10 mouse cellular contexts compared by ENCODE assay signal in genomic region chr11:108447148-108447547, GRCm38 (mm10). TPM values are rescaled to one million over a fixed set of nuclear protein-coding genes. Genes with fewer than 3 reads are reported as not detected.
DNase-seq lines count a peak whose midpoint lies in the region; ATAC-seq and TF ChIP-seq lines count a peak whose summit lies in the region.
"Had no signal": no experiment of that assay in that cellular context is flagged by ENCODE, and none has a peak within 500 bp of the region (broad histone marks: within the 10 kb centered on the region; RNA-seq: fewer than 3 reads in every experiment).

No protein-coding gene starts in this region.

- no peaks in the 10 kb centered on the region for H3K27me3 ChIP-seq in forebrain, embryonic 11.5 days (ENCODE audit: control insufficient read depth, insufficient read depth, low read length)
- H3K27me3 ChIP-seq in forebrain, embryonic 16.5 days (replicated peaks; ENCODE audit: control insufficient read depth, insufficient read depth, low read length): no peaks in the 10 kb centered on the region
- H3K27me3 ChIP-seq in liver, postnatal 0 days (ENCODE audit: insufficient read depth, low read length): no peaks in the 10 kb centered on the region
- no peaks in the 10 kb centered on the region for H3K27me3 ChIP-seq in liver, embryonic 11.5 days (replicated peaks; ENCODE audit: control insufficient read depth, insufficient read depth, low read length)
- H3K27me3 ChIP-seq in MEL (ENCODE audit: control insufficient read depth in 1 of 2, insufficient read depth in 2 of 2, low read length in 2 of 2): no peaks in the 10 kb centered on the region
- H3K27me3 ChIP-seq: embryonic facial prominence, embryonic 12.5 days had no signal

- H3K27ac ChIP-seq in forebrain, embryonic 11.5 days (ENCODE audit: low read depth, low read length): no peak overlapping the region
- H3K27ac ChIP-seq in forebrain, embryonic 16.5 days (ENCODE audit: low read length): no peak overlapping the region
- H3K27ac ChIP-seq in liver, postnatal 0 days (ENCODE audit: low read depth): no peak overlapping the region
- no peak overlapping the region for H3K27ac ChIP-seq in liver, embryonic 11.5 days (ENCODE audit: low read depth, low read length)
- no peak overlapping the region for H3K27ac ChIP-seq in MEL (ENCODE audit: control insufficient read depth, low read depth, low read length)
- H3K27ac ChIP-seq: embryonic facial prominence, embryonic 12.5 days had no signal

- TF ChIP-seq POLR2A in MEL (IDR thresholded peaks at IDR 0.05; ENCODE audit: control insufficient read depth in 1 of 2, insufficient read depth in 1 of 2, low read depth in 1 of 2, low read length in 2 of 2, poor library complexity in 1 of 2): no peak

- peak; percentile 56 for TF ChIP-seq RAD21 in MEL (IDR thresholded peaks at IDR 0.05; ENCODE audit: low read depth, low read length)

- 0 out of 2 replicates have a peak, but pooled peaks cover 2% of the 10 kb centered on the region for H3K4me1 ChIP-seq in forebrain, embryonic 11.5 days (replicated peaks; ENCODE audit: control insufficient read depth, insufficient read depth, low read length)
- no peaks in the 10 kb centered on the region for H3K4me1 ChIP-seq in forebrain, embryonic 16.5 days (replicated peaks; ENCODE audit: control insufficient read depth, insufficient read depth, low read length)
- no peaks in the 10 kb centered on the region for H3K4me1 ChIP-seq in liver, postnatal 0 days (ENCODE audit: insufficient read depth)
- H3K4me1 ChIP-seq in liver, embryonic 11.5 days (replicated peaks; ENCODE audit: control insufficient read depth, insufficient read depth, low read length): no peaks in the 10 kb centered on the region
- no peaks in the 10 kb centered on the region for H3K4me1 ChIP-seq in MEL (ENCODE audit: control insufficient read depth in 1 of 2, insufficient read depth in 2 of 2, low read length in 2 of 2)
- H3K4me1 ChIP-seq: embryonic facial prominence, embryonic 12.5 days had no signal

- H3K4me3 ChIP-seq in forebrain, embryonic 11.5 days (ENCODE audit: low read depth, low read length): no peak overlapping the region
- no peak overlapping the region for H3K4me3 ChIP-seq in forebrain, embryonic 16.5 days (replicated peaks; ENCODE audit: low read length)
- no peak overlapping the region for H3K4me3 ChIP-seq in liver, postnatal 0 days (ENCODE audit: low read depth, low read length)
- no peak overlapping the region for H3K4me3 ChIP-seq in liver, embryonic 11.5 days (ENCODE audit: low read depth, low read length)
- H3K4me3 ChIP-seq in MEL (ENCODE audit: control insufficient read depth in 1 of 2, insufficient read depth in 1 of 2, low read depth in 2 of 2, low read length in 2 of 2): no peak overlapping the region
- H3K4me3 ChIP-seq: embryonic facial prominence, embryonic 12.5 days had no signal

- H3K9me3 ChIP-seq in forebrain, embryonic 11.5 days (ENCODE audit: control insufficient read depth, low read length): no peaks in the 10 kb centered on the region; the same call in 1 of the 2 replicates
- no peaks in the 10 kb centered on the region for H3K9me3 ChIP-seq in forebrain, embryonic 16.5 days (ENCODE audit: control insufficient read depth, low read length)
- H3K9me3 ChIP-seq in liver, postnatal 0 days (ENCODE audit: low read length): peaks cover 4% of the 10 kb centered on the region; the same call in 1 of the 2 replicates
- no peaks in the 10 kb centered on the region for H3K9me3 ChIP-seq in liver, embryonic 11.5 days (ENCODE audit: control insufficient read depth, low read length)
- H3K9me3 ChIP-seq in MEL (replicated peaks; ENCODE audit: insufficient read depth, low read length): no peaks in the 10 kb centered on the region

- no peak overlapping the region for H3K4me2 ChIP-seq in forebrain, embryonic 11.5 days (ENCODE audit: low read depth, low read length, severe bottlenecking)
- H3K4me2 ChIP-seq in forebrain, embryonic 16.5 days (ENCODE audit: low read length): no peak overlapping the region
- H3K4me2 ChIP-seq in liver, postnatal 0 days (ENCODE audit: low read depth, low read length): no peak overlapping the region
- no peak overlapping the region for H3K4me2 ChIP-seq in liver, embryonic 11.5 days
- H3K4me2 ChIP-seq: embryonic facial prominence, embryonic 12.5 days had no signal

- peak; percentile 60 for DNase-seq in forebrain, embryonic 11.5 days (ENCODE audit: low spot score)
- DNase-seq in liver, postnatal 0 days: peak; percentile 18
- DNase-seq in liver, embryonic 11.5 days (ENCODE audit: low spot score): no peak
- DNase-seq in MEL (ENCODE audit: low read depth, low spot score): peak; percentile 64
- no peak for DNase-seq in yolk sac, embryonic 10.5 days (ENCODE audit: low spot score)
- DNase-seq in left cerebral cortex, adult 9 months (ENCODE audit: low spot score in 2 of 2): no peak
- DNase-seq: heart, postnatal 36 days had no signal

- no peaks in the 10 kb centered on the region; the same call in 1 of the 2 replicates for H3K36me3 ChIP-seq in forebrain, embryonic 11.5 days (ENCODE audit: control insufficient read depth, insufficient read depth, low read length)
- no peaks in the 10 kb centered on the region for H3K36me3 ChIP-seq in forebrain, embryonic 16.5 days (ENCODE audit: control insufficient read depth, insufficient read depth)
- H3K36me3 ChIP-seq in liver, postnatal 0 days (replicated peaks; ENCODE audit: insufficient read depth, low read length): no peaks in the 10 kb centered on the region
- H3K36me3 ChIP-seq in liver, embryonic 11.5 days (ENCODE audit: control insufficient read depth, insufficient read depth, low read length): no peaks in the 10 kb centered on the region
- no peaks in the 10 kb centered on the region for H3K36me3 ChIP-seq in MEL (ENCODE audit: control insufficient read depth in 1 of 2, insufficient read depth in 2 of 2, low read length in 2 of 2)

- peak; percentile 53 for TF ChIP-seq CTCF in liver, postnatal 0 days (IDR thresholded peaks at IDR 0.05; ENCODE audit: low read depth)
- TF ChIP-seq CTCF in MEL (IDR thresholded peaks at IDR 0.05 in 2 of 3, conservative IDR thresholded peaks at IDR 0.05 in 1 of 3; ENCODE audit: control insufficient read depth in 1 of 3, insufficient read depth in 1 of 3, low read depth in 2 of 3, low read length in 3 of 3, poor library complexity in 1 of 3, severe bottlenecking in 1 of 3): peak; percentile 51 to 87 (median 75)

- ATAC-seq in forebrain, embryonic 11.5 days (replicated peaks; ENCODE audit: low FRiP score): no peak
- ATAC-seq in forebrain, embryonic 16.5 days: no peak
- no peak for ATAC-seq in liver, postnatal 0 days
- ATAC-seq in liver, embryonic 11.5 days (replicated peaks; ENCODE audit: low FRiP score): no peak
- ATAC-seq in megakaryocyte, adult 5-6 weeks (ENCODE audit: poor library complexity, severe bottlenecking): peak; percentile 53

- no peak for TF ChIP-seq EP300 in liver, postnatal 0 days (IDR thresholded peaks at IDR 0.05; ENCODE audit: low read depth)
- no peak for TF ChIP-seq EP300 in MEL (IDR thresholded peaks at IDR 0.05; ENCODE audit: low read depth in 1 of 2, low read length in 2 of 2)

- no peaks in the 10 kb centered on the region for H3K79me2 ChIP-seq in MEL (ENCODE audit: control insufficient read depth, insufficient read depth, low read length, poor library complexity)

- H3K9ac ChIP-seq in forebrain, embryonic 11.5 days (ENCODE audit: low read length): no peak overlapping the region
- H3K9ac ChIP-seq in forebrain, embryonic 16.5 days (replicated peaks; ENCODE audit: low read depth, low read length): no peak overlapping the region
- no peak overlapping the region for H3K9ac ChIP-seq in liver, postnatal 0 days (replicated peaks)
- no peak overlapping the region for H3K9ac ChIP-seq in liver, embryonic 11.5 days (ENCODE audit: low read depth, low read length)
- H3K9ac ChIP-seq in MEL (ENCODE audit: control insufficient read depth, low read depth, low read length, poor library complexity, severe bottlenecking): no peak overlapping the region
- H3K9ac ChIP-seq: embryonic facial prominence, embryonic 12.5 days had no signal

TF ChIP-seq in MEL, 35 proteins besides CTCF, POLR2A, EP300 and RAD21:
- TF ChIP-seq ZC3H11A (IDR thresholded peaks at IDR 0.05; ENCODE audit: low read depth, low read length): 0 out of 2 replicates have a peak, but pooled peaks have one; percentile 5
- peak; percentile 64 for TF ChIP-seq SMC3 (IDR thresholded peaks at IDR 0.05; ENCODE audit: low read depth, low read length)
- no peak for TF ChIP-seq UBTF (IDR thresholded peaks at IDR 0.05; ENCODE audit: borderline replicate concordance, insufficient read depth, low read depth, low read length)
TF ChIP-seq in MEL: peak in this region for 2.

RNA-seq across cellular contexts. Expression of gene Cep112, which starts 22.2 kb away (rescaled TPM):
- polyA plus RNA-seq in forebrain, embryonic 11.5 days (2014; fragmentation: Nextera tagmentation; extraction: Ambion mirVana): 15.2 and 16.9 TPM in 2 replicates
- polyA plus RNA-seq in forebrain, embryonic 16.5 days (2015; fragmentation: Nextera tagmentation; extraction: Ambion mirVana): 11.0 and 14.2 TPM in 2 replicates
- polyA plus RNA-seq in liver, postnatal 0 days (2015; fragmentation: Nextera tagmentation; extraction: Ambion mirVana): 0.66 and 1.1 TPM in 2 replicates
- polyA plus RNA-seq in liver, embryonic 11.5 days (2014; fragmentation: Nextera tagmentation; extraction: Ambion mirVana): 3.9 and 5.7 TPM in 2 replicates
- total RNA-seq in MEL (2012; rRNA removed): not detected in 2 replicates
- 1 to 10 TPM in 1 of 2 experiments, not detected in 1; 1.3 TPM for polyA plus RNA-seq in MEL (2012; ENCODE audit: insufficient read depth in 1 of 2, insufficient read length in 2 of 2, low read depth in 1 of 2, low replicate concordance in 2 of 2, missing spikeins in 1 of 2)
- total RNA-seq in megakaryocyte, adult 5-6 weeks (2015): 0.82 and 1.6 TPM in 2 replicates
- 0.07 and 0.65 TPM in 2 replicates for total RNA-seq in megakaryocyte, adult 5-6 weeks (2017)

Comparison
In these comparisons a context has a peak if more than half of its experiments do, and no peak if none do; other contexts are left out.
1. DNase-seq: peak in forebrain, embryonic 11.5 days (single experiment), liver, postnatal 0 days (single experiment) and MEL (single experiment); none in liver, embryonic 11.5 days (single experiment), yolk sac, embryonic 10.5 days (single experiment) and left cerebral cortex, adult 9 months (0 of 2).